Mouse (Mus musculus) cerebellum, postnatal 36 days (tissue): ENCODE results near the gene Trmt112.

Source experiments
- DNase-seq, 2 experiments: peaks; one replicate each; pipeline ENCODE4 v3.0.0; 2021 to 2022; ENCODE audit warnings: mixed read lengths in 2 of 2

Trmt112 gene

DNA sequence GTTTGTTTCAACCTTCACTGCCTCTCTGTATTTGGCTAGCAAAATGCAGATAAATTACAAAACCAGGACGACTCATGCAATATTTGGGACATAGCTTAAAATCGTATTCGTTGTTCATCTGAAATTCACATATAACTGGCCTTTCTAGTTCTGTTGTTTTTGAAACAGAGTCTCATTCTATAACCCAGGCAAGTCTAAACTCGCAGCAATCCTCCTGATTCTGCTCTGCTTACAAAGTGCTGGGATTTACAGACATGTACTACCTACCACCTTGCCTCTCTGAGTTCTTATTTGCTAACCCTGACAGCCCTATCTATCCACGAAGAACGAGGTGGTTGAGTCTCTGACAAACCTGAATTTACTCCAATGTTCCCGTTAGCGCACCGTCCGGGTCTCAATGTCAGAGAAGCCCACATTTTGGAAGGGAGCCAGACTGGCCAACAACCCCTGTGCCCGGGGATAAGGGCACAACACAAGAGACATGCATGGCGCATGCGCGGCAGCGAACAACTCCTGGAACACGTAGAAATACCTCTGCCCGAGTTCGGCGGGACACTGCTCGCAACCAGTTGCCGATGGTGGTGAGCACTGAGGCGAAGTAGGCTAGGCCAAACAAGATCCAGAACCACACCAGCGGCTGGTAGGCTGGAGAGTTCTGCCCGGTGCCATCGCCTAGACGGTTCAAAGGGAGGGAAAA, 17.2 kb downstream of the Trmt112 start:
- DNase-seq: no peak

DNA sequence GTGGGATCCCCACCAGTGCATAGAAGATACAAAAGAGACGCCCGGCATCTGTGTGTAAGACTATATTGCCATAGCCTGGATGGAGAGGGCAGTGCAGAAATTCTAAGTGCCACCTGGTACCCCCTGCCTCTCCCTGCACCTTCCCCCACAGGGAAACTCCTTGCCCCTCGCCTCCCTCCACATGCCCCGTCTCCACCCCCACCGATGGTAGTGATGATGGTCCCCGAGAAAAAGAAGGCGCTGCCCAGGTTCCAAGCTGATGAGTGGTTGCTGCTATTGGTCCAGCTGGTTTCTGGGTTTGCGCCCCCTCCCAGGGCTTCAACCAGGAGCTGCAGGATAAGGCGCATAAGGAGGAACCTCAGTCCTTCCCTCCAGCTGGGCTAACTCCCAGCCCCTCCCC, 18.6 kb downstream of the Trmt112 start:
- no peak for DNase-seq

DNA sequence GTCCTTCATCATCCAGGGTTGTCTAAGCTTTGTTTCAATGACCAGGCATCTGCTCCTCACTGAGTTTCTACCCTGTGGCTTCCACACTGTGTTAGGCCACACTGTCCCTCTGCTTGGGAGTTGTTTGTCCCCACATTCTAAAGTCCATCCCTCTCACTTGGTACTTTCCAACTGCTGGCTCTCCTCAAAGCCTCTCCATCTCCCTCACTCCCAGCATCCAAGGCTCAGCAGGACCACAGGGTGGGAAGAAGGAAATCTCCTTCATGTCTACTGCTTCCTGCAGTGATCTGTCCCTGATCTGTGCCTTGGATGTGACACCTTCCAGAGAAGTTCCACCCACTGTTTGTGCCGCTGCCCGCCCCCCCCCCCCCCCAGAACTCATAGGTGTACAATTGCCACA, 21.5 kb downstream of the Trmt112 start:
- peak in 1 of 2 experiments; percentile 20 for DNase-seq

DNA sequence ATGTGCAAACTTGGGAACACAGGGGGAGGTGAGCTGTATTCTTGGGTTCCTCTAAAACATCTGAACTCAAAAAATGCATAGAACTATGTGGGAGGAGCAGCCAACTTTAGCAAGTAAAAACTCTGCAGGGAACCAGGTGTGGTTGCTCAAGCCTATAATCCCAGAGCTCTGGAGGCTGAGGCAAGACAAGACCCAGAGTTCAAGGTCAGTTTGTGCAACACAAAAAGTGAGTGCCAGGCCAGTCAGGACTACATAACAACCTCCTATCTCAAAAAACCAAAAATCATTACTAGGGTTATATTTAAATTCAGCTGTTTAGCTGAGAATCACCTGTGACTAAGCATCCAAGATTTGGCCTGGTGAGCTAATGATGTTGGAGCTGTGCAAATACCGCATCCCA, 22.5 kb downstream of the Trmt112 start:
- no peak for DNase-seq

DNA sequence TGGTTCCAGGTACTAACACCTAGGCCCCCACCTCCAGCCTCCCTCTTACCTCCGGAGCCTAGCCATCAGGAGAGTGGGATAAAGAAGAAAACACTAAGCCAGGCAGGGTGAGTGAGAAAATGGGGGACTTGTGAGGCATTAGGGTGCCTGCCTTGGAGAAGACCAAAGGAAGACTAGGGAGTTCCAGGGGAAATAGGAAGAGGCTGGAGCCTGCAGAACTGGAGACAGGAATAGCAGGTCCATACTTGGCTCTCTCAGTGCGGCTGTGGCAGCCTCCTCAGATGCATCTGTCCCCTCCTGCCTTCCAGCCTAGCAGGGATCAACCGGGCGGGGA, 23.6 kb downstream of the Trmt112 start:
- DNase-seq: no peak

DNA sequence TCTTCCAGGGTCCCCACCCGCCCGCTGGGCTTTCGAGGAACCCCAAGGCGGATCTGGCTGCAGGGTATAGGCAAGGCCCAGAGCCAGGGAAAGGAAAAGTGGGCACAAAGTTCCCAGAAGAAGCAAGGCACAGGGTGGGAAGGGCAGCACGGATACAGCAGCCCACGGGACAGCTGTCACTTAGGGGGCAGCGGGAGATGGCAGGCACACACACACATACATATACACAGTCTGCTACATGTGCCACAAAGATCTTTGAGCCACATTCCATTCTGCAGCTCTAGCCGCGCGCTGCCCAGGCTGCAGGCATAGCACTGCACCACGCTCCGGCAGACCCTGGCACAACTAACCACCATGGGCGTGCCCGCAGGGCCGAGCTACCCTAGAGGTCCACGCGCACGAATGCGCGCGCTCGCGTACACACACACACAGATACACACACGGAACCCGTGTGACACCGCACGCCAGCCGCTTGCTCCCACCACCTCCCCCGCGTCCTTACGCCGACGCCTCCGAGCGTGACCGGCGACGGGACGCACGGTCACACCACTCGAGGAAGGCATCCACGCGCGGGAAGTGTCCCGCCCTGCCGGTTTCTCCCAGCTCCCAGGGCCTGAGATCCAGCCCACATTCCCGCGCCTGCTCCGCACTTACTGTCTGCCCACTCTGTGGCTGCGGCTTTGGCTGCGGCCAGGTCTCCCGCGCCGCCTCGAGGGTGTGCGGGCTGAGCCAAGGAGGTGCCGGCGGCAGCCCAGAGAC, 24.1 kb downstream of the Trmt112 start:
- DNase-seq: peak; percentile 65 to 71

DNA sequence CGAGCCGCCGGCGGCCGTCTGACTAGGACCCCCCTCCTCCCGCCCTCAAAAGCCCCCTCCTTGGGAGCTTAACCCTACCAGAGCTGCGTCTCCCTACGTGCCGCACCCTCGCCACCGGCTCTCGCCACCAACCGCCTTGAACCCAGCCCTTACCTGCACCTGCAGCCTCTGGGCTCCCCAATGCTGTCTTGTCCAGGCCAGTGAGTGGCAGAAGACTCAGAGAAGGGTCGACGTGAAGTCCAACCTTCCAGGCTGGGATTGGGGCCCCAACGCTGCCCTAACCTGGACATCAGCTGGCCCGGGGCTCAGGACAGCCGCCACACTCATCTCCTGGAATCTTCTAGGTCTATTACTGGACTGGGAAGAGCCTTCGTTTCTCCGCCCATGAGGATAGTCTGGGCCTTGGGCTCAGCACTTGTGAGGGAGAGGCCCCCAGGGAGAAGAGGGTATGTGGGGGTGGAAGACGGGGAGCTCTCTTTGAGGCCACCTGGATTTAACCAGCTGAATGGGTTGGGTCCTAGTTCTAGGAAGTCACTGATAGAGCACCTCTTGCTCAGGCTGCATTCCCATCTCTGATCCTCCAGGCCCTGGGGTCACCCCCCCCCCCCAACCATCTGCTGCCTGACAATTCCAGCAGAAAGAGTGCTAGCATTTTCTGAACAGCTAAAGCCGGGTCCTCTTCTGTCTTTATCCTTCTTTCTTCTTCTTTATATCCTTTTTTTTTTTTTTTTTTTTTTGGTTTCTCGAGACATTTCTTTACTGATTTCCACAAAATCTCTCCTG, 24.9 kb downstream of the Trmt112 start, which contains the start of gene Kcnk4:
Gene Kcnk4 (minus strand): TSS at position 321 of the 783 bp plus-strand sequence.
- DNase-seq: no peak

DNA sequence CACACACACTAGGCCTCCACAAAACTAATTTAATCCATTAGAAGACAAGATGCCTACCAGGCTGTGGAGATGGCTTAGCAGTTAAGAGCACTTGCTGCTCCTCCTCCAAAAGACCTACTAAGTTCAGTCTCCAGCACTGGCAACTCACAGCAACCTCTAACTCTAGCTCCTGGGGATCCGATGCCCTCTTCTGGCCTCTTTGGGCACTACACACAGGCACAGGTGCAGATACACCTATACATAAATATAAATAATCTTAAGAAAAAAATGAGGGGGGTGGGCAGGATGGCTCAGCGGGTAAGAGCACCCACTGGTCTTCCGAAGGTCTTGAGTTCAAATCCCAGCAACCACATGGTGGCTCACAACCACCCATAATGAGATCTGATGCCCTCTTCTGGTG, 26.8 kb downstream of the Trmt112 start:
- DNase-seq: no peak

DNA sequence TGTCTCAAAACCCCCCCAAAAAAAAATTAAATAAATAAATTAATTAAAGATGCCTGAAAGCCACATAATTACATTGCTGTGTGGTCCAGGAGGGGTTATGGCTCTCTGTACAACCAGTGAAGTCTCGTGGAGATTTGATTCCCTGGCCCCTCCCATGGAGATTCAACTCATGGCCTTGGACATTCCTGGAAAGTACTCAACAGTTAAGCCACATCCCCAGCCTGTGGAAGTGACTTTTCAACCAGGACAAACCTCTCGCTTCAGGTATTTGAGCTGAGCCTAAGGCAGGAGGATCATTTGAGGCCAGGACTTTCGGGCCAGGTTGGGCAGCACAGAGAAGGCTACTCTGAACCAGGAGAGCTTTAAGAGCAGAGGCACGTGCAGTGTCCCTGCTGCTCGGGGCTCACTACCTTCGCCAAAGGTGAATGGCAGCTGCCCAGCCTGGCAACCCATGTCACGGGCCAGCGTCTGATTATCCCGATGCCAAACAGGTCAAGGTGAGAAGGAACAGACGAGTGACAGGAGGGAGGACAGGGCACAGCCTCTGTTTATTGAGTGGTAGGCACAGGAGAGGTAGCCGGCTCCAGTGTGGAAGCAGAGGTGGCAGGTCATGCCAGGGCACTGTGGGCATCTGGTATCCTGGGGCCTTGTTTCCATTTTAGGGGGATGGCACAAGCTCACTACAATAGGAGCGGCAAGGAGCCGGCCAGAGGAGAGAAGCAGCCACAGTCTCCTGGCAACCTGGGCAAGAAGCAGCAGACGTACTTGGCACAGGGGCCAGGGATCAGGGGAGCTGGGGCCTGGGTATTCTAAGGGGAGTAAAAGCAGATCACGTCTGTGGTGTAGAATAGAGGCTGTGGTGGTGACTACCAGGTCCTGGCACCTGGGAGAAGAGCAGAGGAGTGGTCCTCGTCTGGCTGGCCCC, 28.3 kb downstream of the Trmt112 start:
- DNase-seq: peak; percentile 59 to 66

DNA sequence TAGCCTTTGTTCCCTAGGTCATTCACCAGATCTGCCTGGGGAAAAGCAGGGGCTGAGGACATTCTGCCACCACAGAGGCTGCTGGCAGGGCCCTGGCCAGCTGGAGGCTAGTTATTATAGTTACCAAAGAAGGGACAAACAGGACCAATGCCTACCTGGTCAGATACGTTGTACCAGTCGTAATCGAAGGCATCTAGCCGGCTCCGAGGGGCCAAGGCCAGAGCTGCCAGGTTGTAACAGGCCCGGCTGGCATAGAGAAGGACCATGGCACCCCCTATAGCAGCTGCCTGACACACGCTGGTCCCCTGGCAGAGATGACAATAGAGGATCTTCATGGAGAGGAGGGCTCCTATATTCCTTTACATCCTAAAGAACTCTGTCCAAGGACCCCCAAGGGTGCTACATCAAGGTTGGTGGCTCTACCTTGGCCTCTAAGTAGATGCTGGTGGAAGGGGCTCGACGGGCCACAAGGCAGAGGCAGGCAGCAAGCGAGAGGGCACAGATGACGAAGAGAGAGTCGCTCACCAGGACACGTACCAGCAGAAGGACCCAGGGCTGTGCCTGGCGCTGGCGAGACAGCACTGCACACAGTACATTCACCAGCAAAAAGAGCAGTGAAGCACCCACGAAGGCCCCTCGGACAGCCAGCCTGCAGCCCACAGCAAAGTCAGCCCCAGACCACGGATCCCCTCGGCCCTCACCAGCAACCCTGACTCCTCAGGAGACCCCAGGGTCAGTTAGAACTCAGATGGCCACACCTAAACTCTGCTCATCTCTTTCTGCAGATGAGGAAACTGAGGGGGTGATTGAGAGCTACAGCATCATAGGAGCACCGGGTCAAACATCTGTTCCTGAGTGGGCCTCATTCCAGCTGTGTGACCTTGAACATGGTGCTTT, 29.9 kb downstream of the Trmt112 start:
- no peak for DNase-seq

DNA sequence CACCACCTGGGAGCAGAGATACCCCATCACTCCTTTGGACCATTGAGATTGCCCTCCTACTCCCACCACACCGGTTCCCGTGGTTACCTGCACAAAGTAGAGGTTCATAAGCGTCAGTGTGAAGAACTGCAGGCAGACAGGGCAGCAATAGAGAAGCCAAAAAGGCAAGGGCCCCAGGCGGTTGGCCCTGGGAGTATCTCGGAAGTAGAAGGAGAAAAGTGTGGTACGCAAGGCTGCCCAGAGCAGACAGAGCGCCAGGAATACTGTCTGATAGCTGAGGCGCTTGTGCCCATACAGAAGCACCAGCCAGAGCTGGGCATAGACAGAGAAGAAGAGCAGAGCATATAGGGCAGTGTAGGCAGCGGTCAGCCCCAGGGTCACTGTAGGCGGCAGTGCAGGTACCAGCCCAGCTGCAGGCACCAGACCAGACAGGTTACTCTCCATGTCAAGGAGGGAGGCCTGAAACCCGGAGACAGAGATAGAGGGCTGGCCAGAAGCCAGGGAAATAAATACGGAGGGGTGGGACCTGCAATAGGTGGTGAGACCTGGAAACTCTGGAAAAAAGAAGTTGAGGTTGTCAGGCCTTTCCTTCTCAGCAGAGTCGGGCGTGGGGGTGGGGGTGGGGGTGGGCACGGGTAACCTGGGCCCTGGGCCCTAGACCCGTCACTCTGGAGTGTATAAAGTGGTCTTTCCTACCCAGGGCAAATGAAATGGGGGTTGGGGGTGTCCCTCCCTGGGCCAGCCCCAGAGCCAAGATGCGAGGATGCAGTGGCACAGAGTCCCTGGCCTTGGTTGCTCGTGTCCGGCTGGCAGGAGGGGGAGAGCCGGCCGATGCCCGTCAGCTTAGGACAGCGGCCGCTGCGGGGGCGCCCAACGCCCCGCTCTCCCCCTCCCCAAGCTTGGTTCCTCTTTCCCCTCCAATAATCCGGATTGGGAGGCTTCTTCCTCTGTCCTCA, 31.2 kb downstream of the Trmt112 start:
- DNase-seq: no peak

DNA sequence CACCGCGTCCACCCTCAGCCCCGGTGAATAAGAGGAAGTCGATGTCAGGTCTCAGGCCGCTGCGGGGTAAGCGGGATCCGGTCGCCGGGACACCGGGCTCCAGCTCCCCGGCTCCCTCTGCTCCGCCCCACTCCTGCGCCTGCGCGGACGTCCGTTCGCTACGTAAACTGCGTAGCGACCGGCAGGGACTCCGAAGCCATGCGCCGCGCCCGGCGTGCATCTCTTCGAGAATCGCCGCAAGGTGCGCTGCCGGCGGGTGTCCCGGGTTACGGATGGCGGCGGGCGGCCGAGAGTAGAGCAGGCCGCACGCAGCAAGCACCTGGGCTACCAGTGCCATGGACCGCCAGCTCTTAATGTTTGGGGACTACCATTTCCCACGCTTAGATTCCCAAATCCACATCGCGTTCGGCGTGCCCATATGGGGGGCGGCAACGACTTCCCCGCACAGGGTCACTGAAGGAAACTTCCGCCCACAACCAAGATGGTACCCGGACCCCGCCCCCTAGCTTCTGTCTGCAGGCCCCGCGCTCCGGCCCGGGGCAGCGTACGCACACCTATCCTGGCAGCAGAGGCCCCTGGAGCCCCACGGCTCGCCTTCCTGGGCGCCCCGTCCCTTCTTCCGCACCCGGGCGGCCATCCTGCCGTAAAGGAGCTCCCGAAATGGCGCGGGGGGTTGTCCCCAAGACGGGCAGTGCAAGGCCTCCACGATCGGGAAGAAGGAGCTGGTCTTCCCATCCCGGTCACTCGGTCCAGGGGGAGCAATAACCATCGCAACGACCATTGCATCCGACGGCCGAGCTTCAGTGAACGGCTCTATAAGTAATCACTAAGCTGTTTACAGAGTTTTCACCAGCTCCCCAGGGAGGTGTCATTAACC, 32.1 kb downstream of the Trmt112 start, which contains the start of gene Bad:
Gene Bad (plus strand): TSS at position 490 of the 877 bp plus-strand sequence.
- peak; percentile 93 to 95 for DNase-seq

DNA sequence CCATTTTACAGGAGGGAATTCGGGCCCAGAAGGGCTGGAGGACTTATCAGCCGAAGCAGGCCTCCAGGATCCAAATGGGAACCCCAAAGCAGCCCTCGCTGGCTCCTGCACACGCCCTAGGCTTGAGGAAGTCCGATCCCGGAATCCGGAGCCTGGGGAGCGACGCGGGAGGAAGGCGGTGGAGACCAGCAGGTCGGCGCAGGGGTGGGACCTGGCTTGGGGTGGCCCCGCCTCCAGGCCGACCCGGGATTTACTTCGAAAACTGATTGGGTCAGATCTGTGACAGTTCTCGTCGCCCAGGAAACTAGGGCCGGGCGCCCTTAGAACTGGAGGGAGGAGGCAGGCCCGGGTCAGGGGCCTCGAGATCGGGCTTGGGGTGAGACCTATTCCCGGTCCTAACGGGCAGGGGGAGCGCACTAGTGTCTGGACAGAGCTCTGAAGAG, 32.8 kb downstream of the Trmt112 start, which contains the start of gene Gpr137:
Gene Gpr137 (minus strand): TSS at position 232 of the 443 bp plus-strand sequence.
- peak; percentile 90 to 94 for DNase-seq

DNA sequence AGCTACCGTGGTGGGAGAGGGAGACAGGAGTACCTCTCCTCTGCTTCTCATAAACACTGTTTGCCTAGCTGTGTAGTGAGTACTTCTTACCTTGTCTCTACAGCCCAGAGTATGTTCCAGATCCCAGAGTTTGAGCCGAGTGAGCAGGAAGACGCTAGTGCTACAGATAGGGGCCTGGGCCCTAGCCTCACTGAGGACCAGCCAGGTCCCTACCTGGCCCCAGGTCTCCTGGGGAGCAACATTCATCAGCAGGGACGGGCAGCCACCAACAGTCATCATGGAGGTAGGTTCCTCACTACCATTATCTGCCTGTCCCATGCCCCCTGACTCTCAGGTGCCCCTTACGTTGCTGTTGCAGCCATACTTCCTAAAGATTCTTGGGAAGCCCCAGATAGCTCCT, 33.3 kb downstream of the Trmt112 start:
- no peak for DNase-seq

DNA sequence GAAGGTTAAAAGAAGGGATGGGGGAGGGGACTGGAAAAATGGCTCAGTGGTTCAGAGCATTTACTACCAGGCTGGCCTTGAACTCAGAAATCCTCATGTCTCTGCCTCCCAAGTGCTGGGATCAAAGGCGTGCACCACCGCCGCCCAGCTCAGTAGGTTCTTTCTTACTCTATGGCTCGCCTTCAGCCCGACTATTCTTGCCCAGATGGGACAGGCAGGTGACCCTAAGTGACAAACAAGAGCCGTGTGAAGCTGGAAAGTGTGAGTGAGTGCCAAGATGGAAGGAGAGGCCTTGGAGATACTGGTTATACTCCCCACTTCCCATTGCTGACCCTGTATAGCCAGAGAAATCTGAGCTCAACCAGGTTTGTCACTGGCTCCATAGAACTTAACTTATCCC, 34.2 kb downstream of the Trmt112 start:
- DNase-seq: no peak

DNA sequence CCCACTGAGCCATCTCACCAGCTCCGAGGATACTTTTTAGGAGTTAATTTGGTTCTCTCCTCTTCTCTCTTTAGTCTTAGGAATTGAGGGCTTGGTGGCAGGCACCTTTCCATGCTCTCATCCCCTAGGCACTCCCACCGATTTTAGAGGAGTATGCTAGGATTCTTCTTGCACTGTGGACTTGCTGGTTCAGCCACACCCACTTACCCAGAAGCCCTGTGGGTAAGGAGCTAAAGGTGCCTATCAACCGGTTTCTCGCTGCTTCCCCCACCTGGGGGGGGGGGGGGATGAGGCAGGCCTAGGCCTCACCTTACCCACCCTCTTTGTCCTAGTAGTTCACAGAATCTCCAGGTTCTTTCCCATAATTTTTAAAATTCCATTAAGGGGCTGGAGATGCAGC, 38.2 kb downstream of the Trmt112 start:
- no peak for DNase-seq

DNA sequence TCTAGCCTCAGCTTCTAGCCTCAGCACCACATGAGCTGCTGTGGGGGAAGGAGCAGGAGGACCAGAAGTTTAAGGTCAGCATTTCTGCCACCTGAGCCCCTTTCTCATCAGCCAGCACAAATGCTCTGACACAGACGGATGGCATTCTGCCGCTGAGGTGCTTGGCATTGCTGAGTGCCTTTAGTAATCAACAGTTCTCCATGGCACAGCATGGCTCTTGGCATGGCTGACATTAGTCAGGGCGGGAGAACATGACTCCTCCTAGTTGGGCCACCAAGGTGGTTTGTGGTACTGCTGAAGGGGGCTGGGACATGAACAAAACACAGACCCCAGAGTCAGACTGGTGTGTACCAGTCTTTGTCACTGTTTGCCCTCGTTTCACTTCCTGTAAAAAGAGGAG, 38.7 kb downstream of the Trmt112 start:
- DNase-seq: peak; percentile 80 to 84

DNA sequence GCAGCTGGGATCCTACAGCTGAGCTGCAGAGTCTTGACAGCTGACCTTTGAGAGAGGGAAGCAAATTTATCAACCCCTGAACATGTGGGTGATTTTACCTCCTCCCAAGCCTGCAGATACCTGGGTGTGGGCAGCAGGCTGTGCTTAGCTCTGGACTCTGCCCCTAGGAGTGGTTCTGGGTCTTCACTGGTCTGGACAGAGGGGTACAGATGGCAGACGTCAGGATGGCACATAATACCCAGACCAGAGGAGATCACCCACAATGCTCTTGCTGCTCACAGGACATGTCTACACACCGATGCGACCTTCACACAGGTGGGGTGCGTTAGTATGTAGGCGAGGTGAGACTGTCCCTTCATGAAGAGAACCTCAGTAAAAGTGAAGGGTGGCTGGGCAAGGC, 40.0 kb downstream of the Trmt112 start:
- no peak for DNase-seq

DNA sequence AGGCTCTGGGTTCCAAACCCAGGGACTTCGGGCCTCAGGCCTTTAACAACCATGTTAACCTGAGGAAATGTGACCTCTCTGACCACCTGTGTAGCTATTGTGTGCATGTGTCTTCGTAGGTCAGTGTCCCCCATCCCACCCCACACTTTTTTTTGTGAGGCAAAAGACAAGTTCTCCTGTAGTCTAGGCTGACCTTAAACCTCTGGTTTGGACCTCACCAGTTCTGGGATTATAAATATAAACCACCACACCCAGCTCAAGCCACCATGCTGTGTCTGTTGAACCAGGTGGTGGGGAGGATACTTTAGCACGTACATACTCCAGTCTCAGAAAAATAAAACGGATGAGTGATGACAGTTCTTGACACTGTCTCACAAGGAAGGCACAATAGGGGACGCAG, 40.5 kb downstream of the Trmt112 start:
- DNase-seq: no peak
